Mouse (Mus musculus): ENCODE data around the gene Hist2h2be.
A peak's percentile ranks its signal among the peaks of the same experiment; 100 is the strongest.
"Not testable (repeated sequence)": the region's sequence is repeated elsewhere in the genome, so short reads cannot be mapped to it uniquely, and the experiment has no call there.

Gene Hist2h2be

GRCm38 (mm10) chr3:96220765-96221639 is at the start of gene Hist2h2be, which contains the start of gene Hist2h2ac:
Hist2h2be (plus strand) TSS chr3:96221119.
Hist2h2ac (minus strand) TSS chr3:96220880.
- peak; percentile 94 to 96 for DNase-seq

- DNase-seq = no peak
Measured at GRCm38 (mm10) chr3:96171583-96172196, 49.2 kb upstream of the Hist2h2be start.

- peak; percentile 81 to 85 for DNase-seq
Measured at GRCm38 (mm10) chr3:96172197-96173178, 48.4 kb upstream of the Hist2h2be start, which contains the start of gene Sf3b4. Sf3b4 (plus strand) TSS chr3:96172332.

- DNase-seq = no peak
Measured at GRCm38 (mm10) chr3:96173185-96173584, 47.7 kb upstream of the Hist2h2be start.

DNA sequence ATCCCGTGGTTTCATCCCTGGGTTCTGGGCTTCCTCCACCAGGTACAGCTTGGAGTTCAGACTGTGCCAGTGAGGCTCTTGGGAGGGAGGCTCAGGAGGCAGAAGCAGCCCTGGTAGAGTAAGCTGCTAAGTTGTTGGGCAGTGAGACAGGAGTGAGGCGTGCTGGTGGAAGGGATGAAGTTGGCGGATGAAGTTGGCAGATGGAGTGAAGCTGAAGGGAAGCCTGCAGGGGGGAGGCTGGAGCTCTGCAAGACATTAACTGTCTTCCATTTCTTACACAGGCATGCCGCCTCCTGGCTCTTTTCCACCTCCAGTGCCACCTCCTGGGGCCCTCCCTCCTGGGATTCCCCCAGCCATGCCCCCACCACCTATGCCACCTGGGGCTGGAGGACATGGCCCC is 46.9 kb upstream of the Hist2h2be start:
- not testable (repeated sequence) for DNase-seq

DNA sequence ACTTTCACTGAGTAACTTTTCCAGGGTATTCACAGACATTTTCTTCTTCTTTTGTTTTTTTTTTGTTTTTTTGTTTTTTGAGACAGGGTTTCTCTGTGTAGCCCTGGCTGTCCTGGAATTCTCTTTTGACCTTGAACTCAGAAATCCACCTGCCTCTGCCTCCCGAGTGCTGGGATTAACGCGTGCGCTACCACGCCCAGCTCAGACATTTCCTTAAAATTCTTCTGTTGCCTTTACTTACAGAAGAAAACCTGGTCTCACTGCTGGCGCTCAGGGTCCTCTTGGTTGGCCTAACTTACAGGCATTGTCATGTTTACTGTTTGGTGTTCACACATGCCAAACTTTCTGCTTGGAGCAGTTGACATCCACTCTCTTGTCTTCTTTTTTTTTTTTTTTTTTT is 45.7 kb upstream of the Hist2h2be start:
- DNase-seq = no peak

DNA sequence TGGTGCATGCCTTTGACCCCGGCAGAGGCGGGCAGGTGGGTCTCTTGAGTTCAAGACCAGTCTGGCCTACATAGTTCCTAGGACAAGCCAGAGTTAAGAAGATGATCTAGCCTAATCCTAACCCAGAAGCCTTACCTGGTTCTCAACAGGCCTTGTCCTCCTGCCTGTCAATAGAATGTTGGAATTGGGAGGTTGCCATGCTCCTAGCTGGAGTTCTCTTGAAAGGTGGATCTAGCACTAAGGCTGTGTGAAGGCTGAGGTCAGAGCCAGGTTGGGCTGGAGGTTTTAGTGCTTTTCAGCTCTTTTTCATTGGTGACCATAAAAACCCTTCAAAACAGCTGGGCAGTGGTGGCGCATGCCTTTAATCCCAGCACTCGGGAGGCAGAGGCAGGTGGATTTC is 42.5 kb upstream of the Hist2h2be start:
- no peak for DNase-seq

- DNase-seq = no peak
Measured at GRCm38 (mm10) chr3:96178902-96179301, 42.0 kb upstream of the Hist2h2be start.

DNA sequence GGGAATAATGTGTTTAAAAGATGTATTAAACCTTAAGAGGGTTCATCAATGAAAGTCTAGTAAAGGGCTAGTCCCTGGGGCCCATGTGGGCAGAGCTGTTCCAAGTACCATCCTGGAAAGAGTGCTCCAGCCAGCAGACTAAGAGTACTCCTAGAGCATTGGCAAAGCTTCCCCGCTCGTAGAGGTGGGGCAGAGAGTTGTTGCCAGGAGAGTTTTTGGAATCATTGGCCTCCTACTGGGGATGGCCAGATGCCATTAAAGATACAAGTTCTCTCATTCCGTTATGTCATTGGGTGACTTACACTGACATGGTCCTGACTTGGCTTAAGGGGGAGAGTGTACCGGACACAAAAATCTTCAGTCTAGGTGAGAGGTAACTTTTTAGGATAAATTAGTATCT is 41.4 kb upstream of the Hist2h2be start:
- no peak for DNase-seq

GRCm38 (mm10) chr3:96180727-96181477 is 40.0 kb upstream of the Hist2h2be start, which contains the start of gene Sv2a:
Sv2a (plus strand) TSS chr3:96181151.
- no peak for DNase-seq

DNA sequence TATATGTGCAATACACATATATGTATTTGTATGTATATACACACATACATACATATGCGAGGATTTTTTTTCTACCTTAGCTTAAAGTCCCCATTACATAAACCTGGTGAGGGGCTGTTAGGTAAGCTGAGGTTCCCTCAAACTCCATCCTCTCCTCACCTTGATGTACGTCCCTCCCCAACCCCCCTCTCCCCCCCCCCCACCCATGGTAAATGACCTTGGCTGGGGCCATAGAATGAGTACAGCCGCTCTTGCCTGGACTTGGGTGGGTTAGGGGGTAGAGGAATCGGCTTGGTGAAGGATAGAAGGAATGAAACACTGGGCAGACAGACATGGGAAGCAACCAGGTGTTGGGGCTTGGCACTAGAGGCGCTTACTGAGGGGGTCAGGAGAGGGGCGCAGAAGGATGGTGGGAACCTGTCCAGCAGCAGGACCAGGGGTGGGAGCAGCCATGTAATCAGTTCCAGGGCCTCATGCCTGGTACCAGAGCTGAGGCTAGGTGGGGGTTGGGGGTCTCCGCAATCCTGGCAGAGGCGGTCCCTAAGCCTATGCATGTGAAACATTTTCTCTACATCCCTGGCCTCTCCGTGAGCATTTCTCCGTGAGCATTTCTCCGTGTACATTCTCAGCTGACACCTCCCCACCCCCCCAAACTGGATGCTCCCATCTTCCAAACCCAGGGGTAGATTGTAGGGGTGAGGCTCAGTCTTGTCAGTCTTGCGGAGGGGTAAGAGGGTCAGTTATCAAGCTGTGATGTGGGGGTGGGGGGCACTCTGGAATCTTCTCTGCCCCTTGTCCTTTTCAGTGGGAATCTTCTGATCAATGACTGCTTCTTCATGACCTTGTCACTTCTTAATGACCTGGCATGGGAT is 39.2 kb upstream of the Hist2h2be start:
- DNase-seq = no peak

DNA sequence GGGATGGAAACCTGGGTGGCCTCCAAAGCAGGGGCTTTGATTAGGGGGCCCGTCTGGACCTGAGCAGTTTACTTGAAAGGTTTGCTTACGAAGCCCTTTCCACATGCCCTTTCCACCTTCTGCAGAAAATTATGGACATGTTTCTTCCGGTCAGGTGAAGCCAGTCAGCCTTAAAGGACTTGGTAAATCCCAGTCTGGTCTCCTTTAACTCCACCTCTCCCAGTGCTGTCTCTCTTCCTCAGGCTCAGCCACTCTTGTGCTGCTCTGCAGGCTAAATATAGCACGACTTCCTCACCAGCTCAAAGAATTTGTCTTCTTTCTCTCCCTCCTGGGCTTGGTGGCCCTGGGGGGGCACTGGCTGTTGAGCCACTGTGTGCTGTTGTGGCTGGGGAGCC is 38.5 kb upstream of the Hist2h2be start:
- DNase-seq = peak; percentile 28 to 49

- DNase-seq = no peak
Measured at GRCm38 (mm10) chr3:96192977-96193376, 27.9 kb upstream of the Hist2h2be start.

GRCm38 (mm10) chr3:96194966-96195365 is 26.0 kb upstream of the Hist2h2be start:
- no peak for DNase-seq

- no peak for DNase-seq
Measured at GRCm38 (mm10) chr3:96195616-96196313, 25.2 kb upstream of the Hist2h2be start.

GRCm38 (mm10) chr3:96196437-96197128 is 24.3 kb upstream of the Hist2h2be start:
- DNase-seq = no peak

GRCm38 (mm10) chr3:96197129-96197749 is 23.7 kb upstream of the Hist2h2be start:
- peak; percentile 88 to 90 for DNase-seq

DNA sequence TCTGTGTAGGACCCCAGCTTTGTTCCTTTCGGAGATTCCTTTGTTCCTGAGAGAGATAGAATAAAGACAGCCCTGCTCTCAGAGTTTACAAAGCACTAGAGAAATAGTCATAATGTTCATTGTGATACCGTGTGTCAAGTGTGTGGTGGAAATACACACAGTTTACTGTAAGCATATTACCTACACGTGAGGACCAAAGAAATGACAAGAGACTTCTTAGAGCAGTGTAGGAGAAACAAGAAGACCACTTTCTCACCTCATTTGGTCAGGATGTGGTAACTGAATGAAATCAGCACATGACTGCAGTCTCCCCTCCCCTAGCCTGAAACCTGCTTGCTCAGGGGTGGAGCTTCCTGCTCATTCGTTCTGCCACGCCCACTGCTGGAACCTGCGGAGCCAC is 22.7 kb upstream of the Hist2h2be start:
- DNase-seq = peak in 1 of 2 experiments; percentile 34

- DNase-seq = not testable (repeated sequence)
Measured at GRCm38 (mm10) chr3:96198601-96199251, 22.2 kb upstream of the Hist2h2be start.
